Mouse (Mus musculus) embryo, embryonic 10.5 days (tissue): ENCODE results near the gene Tor1aip2.

Experiments
- DNase-seq: peaks from one replicate; pipeline ENCODE4 v3.0.0-alpha.2; 2015; ENCODE audit warnings: low spot score

Tor1aip2 gene

GRCm38 (mm10) chr1:156111728-156112127, 76.5 kb downstream of the Tor1aip2 start:
- DNase-seq = no peak

DNA sequence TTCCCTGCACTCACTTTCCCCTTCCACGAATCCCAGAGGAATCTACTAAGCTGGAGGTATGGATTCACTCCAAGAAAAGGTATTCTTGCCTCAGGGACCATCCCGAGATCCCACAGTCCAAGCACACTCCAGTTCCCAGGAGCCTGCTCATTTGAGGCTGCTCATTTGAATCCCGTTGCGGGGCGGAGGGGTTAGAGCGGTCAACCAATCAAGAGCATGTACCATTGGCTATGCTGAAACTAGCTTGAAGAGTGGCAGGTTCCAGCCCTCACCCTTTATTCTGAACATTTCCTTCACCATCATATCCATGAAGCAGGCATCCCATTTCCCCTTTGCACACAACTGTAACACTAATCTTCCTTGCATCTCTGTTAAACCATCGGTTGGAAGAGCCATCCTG, 76.9 kb downstream of the Tor1aip2 start:
- no peak for DNase-seq

DNA sequence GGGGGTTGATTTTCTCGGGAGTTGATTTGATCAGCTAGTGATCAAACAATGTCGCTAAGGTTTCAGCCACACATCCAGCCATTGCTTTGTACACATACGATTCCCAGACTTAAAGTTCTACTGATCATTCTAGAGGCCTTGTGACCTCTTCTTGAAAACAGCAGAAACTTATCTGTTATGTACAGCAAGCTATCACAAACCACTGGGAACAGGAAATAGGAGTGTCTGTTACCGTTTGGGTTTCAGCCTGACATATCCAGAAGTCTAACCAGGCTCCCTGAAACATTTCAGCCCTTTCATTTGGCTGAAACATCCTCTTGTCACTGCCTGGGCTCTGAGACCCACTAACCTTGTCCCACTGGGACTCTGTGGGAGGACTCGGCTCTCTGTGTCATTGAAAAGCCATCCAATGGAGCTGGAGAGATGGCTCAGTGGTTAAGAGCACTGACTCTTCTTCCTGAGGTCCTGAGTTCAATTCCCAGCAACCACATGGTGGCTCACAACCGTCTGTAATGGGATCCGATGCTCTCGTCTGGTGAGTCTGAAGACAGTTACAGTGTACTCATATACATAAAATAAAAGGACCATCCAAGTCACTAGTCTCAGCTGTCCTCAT, 78.8 kb downstream of the Tor1aip2 start:
- no peak for DNase-seq

DNA sequence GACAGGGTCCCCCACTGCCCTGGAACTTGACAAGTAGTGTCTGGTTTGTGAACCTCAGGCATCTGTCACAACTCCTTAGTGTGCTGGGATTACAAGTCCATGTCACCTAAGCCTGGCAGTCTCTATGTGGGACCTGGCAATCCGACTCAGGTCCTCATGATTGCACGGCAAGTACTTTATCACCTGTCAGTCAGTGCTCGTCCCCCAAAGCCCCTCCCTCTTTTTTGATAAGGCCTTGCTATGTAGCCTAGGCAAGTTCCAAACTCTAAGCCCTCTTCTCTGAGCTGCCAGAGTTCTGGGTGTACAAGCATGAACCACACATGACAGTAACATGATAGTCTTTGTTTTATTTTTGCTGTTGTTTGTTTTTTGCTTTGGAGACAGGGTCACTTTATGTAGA, 81.6 kb downstream of the Tor1aip2 start:
- no peak for DNase-seq
